Mouse (Mus musculus) megakaryocyte progenitor cell, adult 5-6 weeks (primary cell): Measurements from ENCODE around the gene Rassf6. TPM values are rescaled to one million over a fixed set of nuclear protein-coding genes. Genes with fewer than 3 reads are reported as not detected.
"Not testable (repeated sequence)": the region's sequence is repeated elsewhere in the genome, so short reads cannot be mapped to it uniquely, and the experiment has no call there.

Experiments used
- ATAC-seq: replicated peaks from 2 replicates; pipeline ENCODE4 v1.8.0; 2016; ENCODE audit warnings: mild to moderate bottlenecking, moderate TSS enrichment, inconsistent platforms; ENCODE audit not compliant: poor library complexity
- total RNA-seq, 2 experiments: library from RNA; stranded (forward) in 1 of 2; stranded (reverse) in 1 of 2; fragments of 157-497, 149-512 nt in 1 of 2; fragments of 200-1000 nt in 1 of 2; gene quantifications; 2 replicates each; pipeline versions ENCODE4 v1.2.3 to v1.2.4; 2015 to 2017

Rassf6 gene
- total RNA-seq, 2 experiments from 2014 or later = 0.52 TPM; not detected in 1

DNA sequence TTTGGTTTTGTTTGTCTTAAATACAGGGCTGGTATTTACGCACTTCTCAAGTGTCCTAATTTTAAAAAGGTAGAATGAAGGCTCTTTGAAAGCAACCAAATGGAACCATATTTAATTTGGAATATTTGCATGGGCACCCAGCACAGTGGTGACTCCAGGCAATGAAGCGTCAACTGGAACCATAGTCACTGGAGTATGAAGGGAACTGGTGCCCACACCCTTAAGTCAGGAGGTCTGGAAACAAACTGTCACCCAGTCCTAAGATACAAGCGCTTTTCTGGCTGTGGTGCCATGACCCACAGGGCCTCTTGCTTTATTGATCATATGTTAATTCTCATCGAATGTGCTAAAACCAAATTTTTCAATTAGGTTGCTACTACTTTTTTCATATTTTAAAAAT is 13.0 kb downstream of the Rassf6 start:
- ATAC-seq = no peak

- no peak for ATAC-seq
Measured at GRCm38 (mm10) chr5:90624708-90625425, 15.6 kb downstream of the Rassf6 start.

DNA sequence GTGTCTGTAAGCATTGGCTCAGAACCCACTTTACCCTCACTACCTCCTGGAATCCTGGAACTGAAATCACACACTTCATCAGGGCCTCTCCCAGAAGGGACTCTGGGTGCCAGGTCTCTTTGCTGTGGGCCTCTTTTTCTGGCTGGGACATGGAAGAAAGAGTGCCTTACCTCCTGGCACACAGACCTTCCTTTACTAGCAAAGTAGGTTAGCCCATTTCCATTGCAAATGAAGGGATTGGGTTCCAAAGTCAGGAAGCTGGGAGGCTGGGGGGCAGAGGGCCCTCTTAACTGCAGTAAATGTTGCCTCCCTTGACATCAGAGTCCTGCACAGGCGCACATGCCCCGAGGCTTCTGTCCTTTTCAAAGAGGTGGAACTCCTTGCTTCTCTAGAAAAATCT is 17.2 kb downstream of the Rassf6 start:
- ATAC-seq = no peak

GRCm38 (mm10) chr5:90621726-90622125 is 18.7 kb downstream of the Rassf6 start:
- no peak for ATAC-seq

DNA sequence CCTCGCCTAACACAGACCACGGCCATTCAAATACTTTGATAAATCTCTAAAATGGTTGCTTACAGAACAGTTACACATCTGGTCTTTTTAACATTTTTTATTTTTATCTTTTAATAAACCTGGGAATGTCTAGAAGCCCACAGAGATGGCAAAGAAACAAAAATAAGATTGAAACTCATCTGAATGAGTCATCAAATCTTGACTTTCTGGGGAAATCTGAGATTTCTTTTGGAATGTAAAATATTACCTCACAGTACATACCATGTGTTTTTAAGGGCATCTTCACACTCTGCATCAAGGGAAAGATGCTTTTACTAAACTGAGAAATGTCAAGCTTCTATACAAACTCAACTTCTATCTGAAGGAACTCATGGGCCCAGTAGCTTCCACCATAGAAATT is 19.1 kb downstream of the Rassf6 start:
- ATAC-seq = no peak

DNA sequence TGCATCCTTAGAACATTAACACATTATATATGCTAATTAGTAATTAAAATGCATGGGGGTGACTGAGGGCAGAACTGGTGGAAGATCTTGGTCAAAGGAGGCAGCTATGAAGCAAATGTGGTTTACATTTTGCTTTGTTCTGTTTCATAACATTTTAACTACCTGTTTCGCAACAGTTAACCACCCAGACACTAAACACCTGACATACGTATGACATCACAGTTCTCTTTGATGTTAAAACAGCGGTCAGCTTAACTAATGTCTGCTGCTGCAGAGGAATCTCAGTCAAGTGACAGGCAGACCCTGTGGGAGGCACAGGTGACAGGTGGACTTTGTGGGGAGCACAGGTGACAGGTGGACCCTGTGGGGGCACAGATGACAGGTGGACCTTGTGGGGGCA is 22.6 kb downstream of the Rassf6 start:
- peak; percentile 91 for ATAC-seq

- ATAC-seq = not testable (repeated sequence)
Measured at GRCm38 (mm10) chr5:90612751-90613150, 27.7 kb downstream of the Rassf6 start.

DNA sequence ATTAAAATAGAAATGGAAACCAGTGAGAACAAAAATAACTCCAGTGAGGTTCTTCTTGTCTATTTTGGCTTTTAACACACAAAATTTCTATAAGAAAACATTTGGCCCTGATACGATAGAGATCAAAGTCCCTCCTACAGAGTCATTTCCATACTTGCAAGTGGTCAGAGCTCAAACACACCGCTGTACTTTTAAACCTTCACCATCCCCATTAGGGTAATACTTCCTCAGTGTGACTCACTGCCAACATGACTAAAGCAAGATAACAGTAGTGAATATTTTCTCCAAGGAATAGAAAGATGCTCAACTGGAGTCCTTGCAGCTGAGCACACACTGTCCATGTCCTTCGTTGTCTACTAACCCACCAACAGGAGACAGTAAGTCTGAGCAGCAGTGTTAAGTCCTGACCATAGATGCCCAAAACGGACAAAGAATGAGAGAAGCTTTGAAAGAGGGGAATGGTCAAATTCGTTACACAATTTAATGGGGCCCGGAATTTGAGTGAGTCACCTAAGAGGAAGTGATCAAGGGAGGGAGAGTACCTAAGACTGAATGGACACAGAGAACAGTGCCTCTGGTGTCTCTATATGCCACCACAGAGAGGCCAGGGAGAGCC is 28.4 kb downstream of the Rassf6 start:
- ATAC-seq = peak; percentile 82

GRCm38 (mm10) chr5:90611388-90611787 is 29.1 kb downstream of the Rassf6 start:
- peak; percentile 53 for ATAC-seq

DNA sequence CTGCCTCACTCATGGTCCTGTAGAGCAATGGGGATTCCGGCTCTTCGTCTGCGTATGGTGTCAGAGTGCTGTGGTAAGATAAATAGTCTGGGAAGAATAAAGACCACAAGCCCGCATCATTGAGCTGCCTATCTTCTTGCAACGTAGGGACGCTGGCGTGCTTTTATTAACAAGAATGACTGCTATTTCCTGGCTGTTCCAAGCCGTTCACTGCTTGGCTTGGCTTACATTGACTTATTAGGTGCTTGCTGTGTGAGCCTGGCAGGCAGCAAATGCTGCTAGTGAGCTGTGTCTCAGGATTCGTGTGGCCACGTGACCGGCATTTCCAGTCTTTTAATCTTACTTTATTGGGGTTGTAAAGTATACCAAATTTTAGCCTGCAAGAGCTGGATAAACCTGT is 31.6 kb downstream of the Rassf6 start:
- peak; percentile 57 for ATAC-seq

- ATAC-seq = peak; percentile 42
Measured at GRCm38 (mm10) chr5:90603407-90603923, 37.0 kb downstream of the Rassf6 start.

GRCm38 (mm10) chr5:90601469-90601868 is 39.0 kb downstream of the Rassf6 start:
- peak; percentile 88 for ATAC-seq

- no peak for ATAC-seq
Measured at GRCm38 (mm10) chr5:90596155-90596554, 44.3 kb downstream of the Rassf6 start.

DNA sequence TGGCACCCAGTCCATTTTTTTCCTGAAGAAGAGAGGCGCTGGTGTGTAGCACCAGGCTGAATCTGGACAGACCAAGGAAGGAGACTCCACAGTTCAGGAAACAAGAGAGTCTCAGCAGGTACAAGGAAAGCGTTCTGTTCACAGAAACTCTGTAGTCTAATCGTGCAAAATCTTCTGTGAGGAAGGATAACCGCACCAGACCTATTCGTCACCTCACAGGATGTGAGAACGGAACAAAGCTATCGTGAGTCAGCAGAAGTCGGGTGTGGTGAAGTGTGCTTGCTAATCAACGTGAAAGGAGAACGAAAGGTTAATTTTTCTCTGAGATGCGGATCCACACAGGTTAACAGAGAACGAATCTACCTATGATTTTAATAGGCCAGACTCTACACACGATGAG is 45.5 kb downstream of the Rassf6 start:
- ATAC-seq = peak; percentile 91

- no peak for ATAC-seq
Measured at GRCm38 (mm10) chr5:90591936-90592335, 48.5 kb downstream of the Rassf6 start.

DNA sequence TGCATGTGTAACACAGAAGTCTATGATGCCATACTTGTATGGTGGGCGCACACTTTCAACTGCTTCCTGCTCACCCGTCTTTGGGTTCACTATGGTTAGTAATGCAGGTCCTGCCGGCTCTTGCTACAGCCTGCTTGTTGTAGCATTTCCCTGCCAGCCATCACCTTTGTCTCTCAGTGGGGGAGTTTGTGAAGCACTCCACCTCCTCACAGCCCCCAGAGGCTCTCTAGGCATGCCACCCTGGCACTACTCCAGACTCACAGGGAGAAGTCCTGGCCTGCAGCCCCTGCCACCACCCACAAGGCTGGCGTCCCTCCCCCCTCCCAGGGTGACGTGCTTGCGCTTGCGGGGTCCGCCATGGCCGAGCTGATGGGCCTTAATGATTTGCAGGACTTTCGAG is 49.8 kb downstream of the Rassf6 start:
- ATAC-seq = no peak

- peak; percentile 86 for ATAC-seq
Measured at GRCm38 (mm10) chr5:90588708-90589595, 51.5 kb downstream of the Rassf6 start.

DNA sequence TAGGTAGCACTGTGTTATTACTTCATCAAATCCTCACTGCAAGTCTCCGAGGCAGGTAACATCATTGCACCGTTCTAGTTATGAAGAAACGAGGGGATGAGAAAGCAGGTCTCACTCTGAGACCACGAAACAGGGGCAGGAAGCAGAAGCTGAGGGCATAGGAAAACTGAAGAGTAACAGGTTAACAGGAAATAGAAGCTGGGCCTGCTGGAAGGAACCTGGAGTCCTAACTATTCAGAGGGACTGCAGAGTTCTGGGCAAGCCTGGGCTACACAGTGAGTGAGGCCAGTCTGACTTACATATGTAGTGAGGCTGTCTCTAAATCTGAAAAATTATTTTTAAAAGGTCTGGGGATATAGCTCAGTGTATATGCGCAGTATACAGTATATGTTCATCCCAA is 52.4 kb downstream of the Rassf6 start:
- ATAC-seq = no peak

- ATAC-seq = peak; percentile 64
Measured at GRCm38 (mm10) chr5:90586511-90586910, 53.9 kb downstream of the Rassf6 start.

GRCm38 (mm10) chr5:90584799-90585198 is 55.7 kb downstream of the Rassf6 start:
- peak; percentile 42; the same call in 1 of the 2 replicates for ATAC-seq

DNA sequence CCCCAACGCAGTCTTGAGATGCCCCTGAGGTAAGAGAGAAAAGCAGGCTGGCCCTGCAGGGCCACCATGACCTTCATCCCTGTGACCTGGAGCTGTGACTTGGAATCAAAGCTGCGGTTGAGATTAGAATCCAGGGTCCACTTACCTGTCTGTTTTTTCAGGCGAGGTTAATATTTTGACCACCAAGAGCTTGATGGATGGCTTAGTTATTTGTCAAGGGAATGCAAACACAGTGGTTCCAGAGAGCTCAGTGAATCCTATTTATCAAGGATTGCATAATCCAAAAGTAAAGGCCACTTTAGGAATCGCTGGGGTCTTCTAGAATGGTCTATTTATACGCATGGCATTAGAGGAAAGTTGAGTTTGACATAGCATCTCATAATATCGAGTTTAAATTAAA is 58.3 kb downstream of the Rassf6 start:
- no peak for ATAC-seq
